ENCODE assay signal across 8 mouse cellular contexts in the genomic region with DNA sequence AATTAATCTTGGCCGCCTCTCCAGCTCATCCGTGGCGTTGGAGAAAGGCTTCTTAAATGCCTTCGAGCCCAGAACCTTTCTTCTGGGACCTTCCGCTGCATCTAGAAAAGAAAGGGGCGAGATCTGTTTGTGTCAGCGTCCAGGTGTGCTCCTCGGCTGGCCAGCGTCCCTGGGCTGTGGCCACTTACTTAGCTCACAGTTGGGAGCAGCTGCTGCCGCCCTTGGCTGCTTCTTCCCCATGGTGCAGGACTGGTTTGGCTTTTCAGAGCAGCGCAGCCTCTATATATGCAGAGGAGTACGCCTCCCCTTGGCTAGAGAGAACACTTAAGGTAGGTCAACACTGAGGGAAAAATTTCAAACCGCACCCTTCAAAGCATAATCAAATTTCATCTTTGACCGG. TPM values are rescaled to one million over a fixed set of nuclear protein-coding genes. Genes with fewer than 3 reads are reported as not detected.
DNase-seq lines count a peak whose midpoint lies in the region; ATAC-seq and TF ChIP-seq lines count a peak whose summit lies in the region.

No protein-coding gene starts in this region.

- H3K4me1 ChIP-seq in heart, embryonic 16.5 days (ENCODE audit: control insufficient read depth, insufficient read depth, low read length), result peaks cover 38% of the 10 kb centered on the region
- H3K4me1 ChIP-seq in embryonic facial prominence, embryonic 13.5 days, result peaks cover 46% of the 10 kb centered on the region
- no peaks in the 10 kb centered on the region; the same call in 1 of the 2 replicates for H3K4me1 ChIP-seq in intestine, postnatal 0 days (replicated peaks; ENCODE audit: control insufficient read depth, insufficient read depth, low read length)
- H3K4me1 ChIP-seq in lung, embryonic 16.5 days (replicated peaks; ENCODE audit: control insufficient read depth, insufficient read depth, low read length), result peaks cover 18% of the 10 kb centered on the region
- H3K4me1 ChIP-seq in small intestine, adult 2 months (ENCODE audit: control insufficient read depth, insufficient read depth, insufficient read length, low read length), result peaks cover 17% of the 10 kb centered on the region

- intact Hi-C loops in heart, postnatal 36 days (cut with DNase I), result no loop called here

- no peak overlapping the region for H3K27ac ChIP-seq in heart, embryonic 16.5 days (ENCODE audit: low read length)
- no peak overlapping the region for H3K27ac ChIP-seq in embryonic facial prominence, embryonic 13.5 days
- H3K27ac ChIP-seq in intestine, postnatal 0 days (ENCODE audit: low read depth, low read length), result peak overlapping the region; percentile 91
- H3K27ac ChIP-seq in lung, embryonic 16.5 days (ENCODE audit: low read length), result peak overlapping the region; percentile 85
- H3K27ac ChIP-seq in small intestine, adult 2 months (ENCODE audit: insufficient read depth, low read depth, low read length), result peak overlapping the region; percentile 45

- H3K27me3 ChIP-seq in heart, embryonic 16.5 days (ENCODE audit: control insufficient read depth, insufficient read depth, low read length), result peaks cover 8% of the 10 kb centered on the region
- H3K27me3 ChIP-seq in embryonic facial prominence, embryonic 13.5 days, result peaks cover 16% of the 10 kb centered on the region
- no peaks in the 10 kb centered on the region for H3K27me3 ChIP-seq in intestine, postnatal 0 days (replicated peaks; ENCODE audit: control insufficient read depth, insufficient read depth, low read length)
- H3K27me3 ChIP-seq in lung, embryonic 16.5 days (ENCODE audit: control insufficient read depth, insufficient read depth, low read depth, low read length), result peaks cover 16% of the 10 kb centered on the region
- no peaks in the 10 kb centered on the region for H3K27me3 ChIP-seq in small intestine, adult 2 months (ENCODE audit: control insufficient read depth, insufficient read depth, low read length)

- ATAC-seq in heart, embryonic 16.5 days (replicated peaks; ENCODE audit: extremely low read depth, insufficient read depth, low FRiP score), result no peak
- no peak for ATAC-seq in embryonic facial prominence, embryonic 13.5 days (ENCODE audit: insufficient number of reproducible peaks, insufficient read depth, low FRiP score, low TSS enrichment, low read depth)
- ATAC-seq in intestine, postnatal 0 days, result peak; percentile 37; the same call in 1 of the 2 replicates
- peak; percentile 43 for ATAC-seq in lung, embryonic 16.5 days (ENCODE audit: low read depth)
- no peak for ATAC-seq in cerebellum, adult (ENCODE audit: insufficient number of reproducible peaks, low FRiP score, low TSS enrichment)

- TF ChIP-seq POLR2A in small intestine, adult 2 months (IDR thresholded peaks at IDR 0.05; ENCODE audit: low read depth, low read length), result peak; percentile 43; the same call in 1 of the 2 replicates

- no peaks in the 10 kb centered on the region for H3K9me3 ChIP-seq in heart, embryonic 16.5 days (replicated peaks; ENCODE audit: control insufficient read depth, low read length)
- no peaks in the 10 kb centered on the region for H3K9me3 ChIP-seq in embryonic facial prominence, embryonic 13.5 days
- no peaks in the 10 kb centered on the region for H3K9me3 ChIP-seq in intestine, postnatal 0 days (ENCODE audit: control insufficient read depth)
- H3K9me3 ChIP-seq in lung, embryonic 16.5 days (ENCODE audit: control insufficient read depth, low read length), result no peaks in the 10 kb centered on the region

- no peaks in the 10 kb centered on the region for H3K36me3 ChIP-seq in heart, embryonic 16.5 days (ENCODE audit: control insufficient read depth, insufficient read depth)
- no peaks in the 10 kb centered on the region for H3K36me3 ChIP-seq in embryonic facial prominence, embryonic 13.5 days
- no peaks in the 10 kb centered on the region for H3K36me3 ChIP-seq in intestine, postnatal 0 days (ENCODE audit: control insufficient read depth, insufficient read depth)
- H3K36me3 ChIP-seq in lung, embryonic 16.5 days (ENCODE audit: control insufficient read depth, insufficient read depth, low read length), result no peaks in the 10 kb centered on the region
- no peaks in the 10 kb centered on the region for H3K36me3 ChIP-seq in small intestine, adult 2 months (ENCODE audit: control insufficient read depth, insufficient read depth, low read length)

- peak overlapping the region; percentile 100 for H3K4me2 ChIP-seq in heart, embryonic 16.5 days (ENCODE audit: low read depth, low read length)
- peak overlapping the region; percentile 98 for H3K4me2 ChIP-seq in embryonic facial prominence, embryonic 13.5 days
- peak overlapping the region; percentile 83 for H3K4me2 ChIP-seq in intestine, postnatal 0 days (replicated peaks; ENCODE audit: low read depth)
- peak overlapping the region; percentile 92 for H3K4me2 ChIP-seq in lung, embryonic 16.5 days (ENCODE audit: low read depth, low read length)

- 5% methylated on average over 14 of the region's 14 CpGs for WGBS in heart, embryonic 16.5 days
- 2% methylated on average over 14 of the region's 14 CpGs for WGBS in embryonic facial prominence, embryonic 13.5 days
- WGBS in intestine, postnatal 0 days, result 2% methylated on average over 14 of the region's 14 CpGs
- WGBS in lung, embryonic 16.5 days, result 3% methylated on average over 14 of the region's 14 CpGs
- 2% methylated on average over 14 of the region's 14 CpGs for WGBS in small intestine, adult 2 months

- peak; percentile 20; the same call in 1 of the 2 replicates for TF ChIP-seq CTCF in intestine, postnatal 0 days (IDR thresholded peaks at IDR 0.05; ENCODE audit: low read depth)
- TF ChIP-seq CTCF in small intestine, adult 2 months (IDR thresholded peaks at IDR 0.05; ENCODE audit: extremely low read depth, insufficient read length, insufficient replicate concordance, low read depth, low read length), result no peak

- DNase-seq in heart, postnatal 36 days, result no peak
- DNase-seq in adrenal gland, adult 18-20 months (ENCODE audit: low spot score in 2 of 2), result no peak

- peak overlapping the region; percentile 89 for H3K4me3 ChIP-seq in heart, embryonic 16.5 days (ENCODE audit: low read length)
- peak overlapping the region; percentile 93 for H3K4me3 ChIP-seq in embryonic facial prominence, embryonic 13.5 days
- peak overlapping the region; percentile 85 for H3K4me3 ChIP-seq in intestine, postnatal 0 days (ENCODE audit: low read depth, low read length)
- H3K4me3 ChIP-seq in lung, embryonic 16.5 days (ENCODE audit: low read length), result peak overlapping the region; percentile 87
- H3K4me3 ChIP-seq in small intestine, adult 2 months (ENCODE audit: low read depth, low read length), result peak overlapping the region; percentile 49

- peak overlapping the region; percentile 66 for H3K9ac ChIP-seq in heart, embryonic 16.5 days (ENCODE audit: low read length)
- peak overlapping the region; percentile 41; the same call in 1 of the 2 replicates for H3K9ac ChIP-seq in embryonic facial prominence, embryonic 13.5 days
- H3K9ac ChIP-seq in intestine, postnatal 0 days (ENCODE audit: low read depth, low read length), result peak overlapping the region; percentile 45; the same call in 1 of the 2 replicates
- peak overlapping the region; percentile 66 for H3K9ac ChIP-seq in lung, embryonic 16.5 days (ENCODE audit: low read length)

RNA-seq across cellular contexts. Expression of gene Slc11a2, which starts 1.0 kb away (rescaled TPM):
- polyA plus RNA-seq in heart, embryonic 16.5 days (2015; fragmentation: Nextera tagmentation; extraction: Ambion mirVana), result 15.3 and 18.6 TPM in 2 replicates
- total RNA-seq in heart, postnatal 36 days (2021), result 10 to 100 TPM; 45.2 TPM
- polyA plus RNA-seq in embryonic facial prominence, embryonic 13.5 days (2015; fragmentation: Nextera tagmentation; extraction: Ambion mirVana), result 21.8 and 22.0 TPM in 2 replicates
- 44.7 and 49.0 TPM in 2 replicates for polyA plus RNA-seq in intestine, postnatal 0 days (2015; fragmentation: Nextera tagmentation; extraction: Ambion mirVana)
- polyA plus RNA-seq in lung, embryonic 16.5 days (2015; fragmentation: Nextera tagmentation; extraction: Ambion mirVana), result 22.3 and 23.6 TPM in 2 replicates
- polyA plus RNA-seq in small intestine, adult 2 months (2012; rRNA removed), result 39.4 and 138 TPM in 2 replicates
- 100 to 1,000 TPM; 110 to 132 TPM for total RNA-seq in adrenal gland, adult 18-20 months (2021)

RNA-seq across cellular contexts. Expression of gene Gm5475, which starts 2.0 kb away (rescaled TPM):
- not detected in 2 replicates for polyA plus RNA-seq in heart, embryonic 16.5 days (2015; fragmentation: Nextera tagmentation; extraction: Ambion mirVana)
- not detected for total RNA-seq in heart, postnatal 36 days (2021)
- polyA plus RNA-seq in embryonic facial prominence, embryonic 13.5 days (2015; fragmentation: Nextera tagmentation; extraction: Ambion mirVana), result 0.10 TPM in 1 of 2 replicates, not detected in the other
- 0.77 and 1.0 TPM in 2 replicates for polyA plus RNA-seq in intestine, postnatal 0 days (2015; fragmentation: Nextera tagmentation; extraction: Ambion mirVana)
- 0.06 and 0.19 TPM in 2 replicates for polyA plus RNA-seq in lung, embryonic 16.5 days (2015; fragmentation: Nextera tagmentation; extraction: Ambion mirVana)
- polyA plus RNA-seq in small intestine, adult 2 months (2012; rRNA removed), result 0.13 and 0.20 TPM in 2 replicates
- not detected for total RNA-seq in adrenal gland, adult 18-20 months (2021)

RNA-seq across cellular contexts. Expression of gene Letmd1, which starts 44.9 kb away (rescaled TPM):
- polyA plus RNA-seq in heart, embryonic 16.5 days (2015; fragmentation: Nextera tagmentation; extraction: Ambion mirVana), result 15.3 and 15.5 TPM in 2 replicates
- 10 to 100 TPM; 12.2 to 14.8 TPM for total RNA-seq in heart, postnatal 36 days (2021)
- polyA plus RNA-seq in embryonic facial prominence, embryonic 13.5 days (2015; fragmentation: Nextera tagmentation; extraction: Ambion mirVana), result 31.4 and 33.0 TPM in 2 replicates
- polyA plus RNA-seq in intestine, postnatal 0 days (2015; fragmentation: Nextera tagmentation; extraction: Ambion mirVana), result 10.6 and 11.5 TPM in 2 replicates
- polyA plus RNA-seq in lung, embryonic 16.5 days (2015; fragmentation: Nextera tagmentation; extraction: Ambion mirVana), result 23.9 and 26.1 TPM in 2 replicates
- polyA plus RNA-seq in small intestine, adult 2 months (2012; rRNA removed), result 16.3 and 26.1 TPM in 2 replicates
- 100 to 1,000 TPM; 147 to 279 TPM for total RNA-seq in adrenal gland, adult 18-20 months (2021)

RNA-seq across cellular contexts. Expression of gene Higd1c, which starts 59.6 kb away (rescaled TPM):
- polyA plus RNA-seq in heart, embryonic 16.5 days (2015; fragmentation: Nextera tagmentation; extraction: Ambion mirVana), result not detected in 2 replicates
- not detected for total RNA-seq in heart, postnatal 36 days (2021)
- polyA plus RNA-seq in embryonic facial prominence, embryonic 13.5 days (2015; fragmentation: Nextera tagmentation; extraction: Ambion mirVana), result not detected in 2 replicates
- polyA plus RNA-seq in intestine, postnatal 0 days (2015; fragmentation: Nextera tagmentation; extraction: Ambion mirVana), result not detected in 2 replicates
- polyA plus RNA-seq in lung, embryonic 16.5 days (2015; fragmentation: Nextera tagmentation; extraction: Ambion mirVana), result not detected in 2 replicates
- polyA plus RNA-seq in small intestine, adult 2 months (2012; rRNA removed), result not detected in 2 replicates
- not detected for total RNA-seq in adrenal gland, adult 18-20 months (2021)

Comparison
In these comparisons a context has a peak if more than half of its experiments do, and no peak if none do; other contexts are left out.
1. ATAC-seq: peak in intestine, postnatal 0 days (single experiment) and lung, embryonic 16.5 days (single experiment); none in heart, embryonic 16.5 days (single experiment), embryonic facial prominence, embryonic 13.5 days (single experiment) and cerebellum, adult (single experiment).
2. H3K27ac ChIP-seq: peak in intestine, postnatal 0 days (single experiment), lung, embryonic 16.5 days (single experiment) and small intestine, adult 2 months (single experiment); none in heart, embryonic 16.5 days (single experiment) and embryonic facial prominence, embryonic 13.5 days (single experiment).
3. Peak in every context shown above with its lines, with median percentiles within 50 percentile points of each other: H3K4me2 ChIP-seq, H3K4me3 ChIP-seq and H3K9ac ChIP-seq.